Mouse (Mus musculus): ENCODE measurements around the gene Slc24a4.

Slc24a4 gene

GRCm38 (mm10) chr12:102308001-102308456, 179.5 kb downstream of the Slc24a4 start:
- DNase-seq (ENCODE audit: low read depth, low spot score), result no peak

- peak; percentile 35 for DNase-seq (ENCODE audit: low read depth, low spot score)
Measured at GRCm38 (mm10) chr12:102308457-102309011, 180.0 kb downstream of the Slc24a4 start.

GRCm38 (mm10) chr12:102309099-102309799, 180.7 kb downstream of the Slc24a4 start:
- no peak for DNase-seq (ENCODE audit: low read depth, low spot score)

GRCm38 (mm10) chr12:102309800-102310195, 181.3 kb downstream of the Slc24a4 start:
- DNase-seq (ENCODE audit: low read depth, low spot score), result no peak

- DNase-seq (ENCODE audit: low read depth, low spot score), result no peak
Measured at GRCm38 (mm10) chr12:102310261-102310660, 181.7 kb downstream of the Slc24a4 start.

- no peak for DNase-seq (ENCODE audit: low read depth, low spot score)
Measured at GRCm38 (mm10) chr12:102311454-102311853, 182.9 kb downstream of the Slc24a4 start.

All from retina, postnatal 7 days (tissue).